Mouse (Mus musculus): ENCODE results near the gene Hmgcll1.

DNA sequence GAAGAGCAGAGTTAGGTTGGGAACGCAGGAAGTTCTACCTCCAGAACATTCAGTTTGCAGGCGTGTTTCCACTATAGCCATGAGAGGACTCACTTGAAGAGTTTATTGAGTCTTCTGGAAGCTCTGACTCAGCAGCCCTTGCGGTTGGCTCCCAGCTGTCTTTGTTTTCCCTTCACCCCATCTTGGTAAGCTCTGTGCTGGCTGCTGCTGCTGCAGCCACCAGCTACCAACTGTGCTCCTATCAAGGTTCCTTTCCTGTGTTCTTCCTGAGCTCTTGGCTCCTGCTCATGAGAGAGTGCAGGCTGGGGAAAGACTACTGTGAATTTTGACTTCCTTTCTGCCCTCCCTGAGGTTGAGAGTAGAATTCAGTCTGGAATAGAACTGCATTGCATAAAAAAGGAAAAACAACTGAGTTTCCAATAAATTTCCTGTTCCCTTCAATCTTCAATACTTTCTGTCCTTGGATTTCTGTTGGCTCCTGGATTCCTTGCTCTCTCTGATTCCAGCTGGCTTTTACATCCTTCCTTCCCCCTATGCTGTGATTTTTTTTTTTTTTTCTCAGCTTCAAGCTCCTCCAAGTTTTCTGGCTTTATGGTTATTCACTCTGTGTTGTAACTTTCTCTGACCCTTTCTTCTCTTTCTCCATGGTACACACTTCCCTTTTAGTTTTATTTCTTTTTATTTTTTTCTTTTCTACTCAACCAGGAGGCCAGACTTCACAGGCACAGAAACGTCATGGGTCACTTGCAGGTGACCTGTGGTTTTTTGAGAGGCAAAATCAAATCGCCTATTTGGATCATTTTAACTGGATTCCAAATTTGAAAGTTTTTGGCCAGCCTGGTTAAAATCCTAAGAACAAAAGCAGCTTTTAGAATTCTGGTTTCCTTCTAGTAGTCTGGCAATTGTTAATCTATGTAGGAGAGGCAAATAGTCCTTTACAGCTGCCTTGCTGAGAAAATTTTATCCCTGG lies 9.9 kb downstream of the Hmgcll1 start:
- TF ChIP-seq ZNF384 (IDR thresholded peaks at IDR 0.05; ENCODE audit: low read depth, low read length) (no peak), CHD2 (IDR thresholded peaks at IDR 0.05; ENCODE audit: low read depth, low read length) (no peak), MAFK (IDR thresholded peaks at IDR 0.05; ENCODE audit: insufficient read depth, low read depth, low read length) (no peak)

Data from ES-E14 (cell line).